Mouse (Mus musculus): ENCODE data around the gene Map3k9. TPM values are rescaled to one million over a fixed set of nuclear protein-coding genes. Genes with fewer than 3 reads are reported as not detected.

Map3k9 gene
- 0.08 TPM for polyA plus RNA-seq (2014; fragmentation: Illumina TruSeq; extraction: RNeasy Lipid Tissue Mini Kit (QIAGEN cat#74804); ENCODE audit: low read depth, low replicate concordance)

GRCm38 (mm10) chr12:81781105-81781909 is at the start of gene Map3k9:
Gene Map3k9, minus strand, starts transcription at chr12:81781175.

Other genes starting within 250 kb of the Map3k9 start
- 18.7 TPM for gene Gm20498, start 248.3 kb downstream of the Map3k9 start, polyA plus RNA-seq (2014; fragmentation: Illumina TruSeq; extraction: RNeasy Lipid Tissue Mini Kit (QIAGEN cat#74804); ENCODE audit: low read depth, low replicate concordance)
- gene Synj2bp, start 248.3 kb downstream of the Map3k9 start, polyA plus RNA-seq (2014; fragmentation: Illumina TruSeq; extraction: RNeasy Lipid Tissue Mini Kit (QIAGEN cat#74804); ENCODE audit: low read depth, low replicate concordance), result 41.5 TPM
- gene Adam21, start 212.7 kb downstream of the Map3k9 start, polyA plus RNA-seq (2014; fragmentation: Illumina TruSeq; extraction: RNeasy Lipid Tissue Mini Kit (QIAGEN cat#74804); ENCODE audit: low read depth, low replicate concordance), result not detected
- 17.5 TPM for gene Med6, start 186.2 kb downstream of the Map3k9 start, polyA plus RNA-seq (2014; fragmentation: Illumina TruSeq; extraction: RNeasy Lipid Tissue Mini Kit (QIAGEN cat#74804); ENCODE audit: low read depth, low replicate concordance)
- 2.4 TPM for gene Ttc9, start 149.9 kb downstream of the Map3k9 start, polyA plus RNA-seq (2014; fragmentation: Illumina TruSeq; extraction: RNeasy Lipid Tissue Mini Kit (QIAGEN cat#74804); ENCODE audit: low read depth, low replicate concordance)
- gene Pcnx, start 78.8 kb upstream of the Map3k9 start, polyA plus RNA-seq (2014; fragmentation: Illumina TruSeq; extraction: RNeasy Lipid Tissue Mini Kit (QIAGEN cat#74804); ENCODE audit: low read depth, low replicate concordance), result 41.8 TPM

Data from heart, adult 10 weeks (tissue).